In the genomic region with DNA sequence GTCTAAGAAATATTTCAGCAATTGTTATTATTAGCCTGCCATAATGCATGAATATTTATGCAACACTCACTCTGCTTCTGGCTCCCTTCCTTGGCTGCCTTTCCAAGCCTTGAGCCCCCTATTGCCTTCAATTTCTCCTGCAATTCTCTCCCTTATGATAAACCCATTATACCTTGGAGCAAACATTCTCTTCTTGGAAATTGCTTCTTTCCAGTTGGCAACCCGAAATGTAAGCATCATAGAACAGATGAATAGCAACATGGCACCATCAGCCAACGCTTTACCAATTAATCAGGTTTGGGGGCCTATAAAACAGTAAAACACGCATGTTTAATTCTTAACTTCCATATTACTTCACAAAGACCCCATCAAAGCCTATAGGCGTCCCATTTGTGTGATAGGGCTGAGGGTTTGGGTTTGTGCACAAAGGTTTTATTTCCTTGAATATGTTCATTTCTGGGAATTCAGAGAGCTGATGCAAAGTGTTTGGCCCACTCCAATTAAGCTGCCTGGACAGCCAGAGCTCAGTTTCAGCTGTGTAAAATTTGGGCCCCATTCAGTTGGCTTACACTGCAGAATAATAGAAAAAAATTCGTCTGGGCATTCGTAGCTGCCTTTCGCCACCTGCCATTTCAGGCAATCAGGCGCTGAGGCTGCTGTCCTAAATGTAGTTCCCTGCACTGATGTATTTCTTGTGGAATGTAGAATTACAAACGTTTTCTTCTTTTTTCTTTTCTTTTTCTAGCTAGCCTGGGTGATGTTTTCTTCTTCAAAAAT, we compare ENCODE assay signal across 17 mouse cellular contexts.
DNase-seq lines count a peak whose midpoint lies in the region; ATAC-seq and TF ChIP-seq lines count a peak whose summit lies in the region.
"Had no signal": no experiment of that assay in that cellular context is flagged by ENCODE, and none has a peak within 500 bp of the region (broad histone marks: within the 10 kb centered on the region; RNA-seq: fewer than 3 reads in every experiment).

No protein-coding gene starts in this region.

- H3K27me3 ChIP-seq in forebrain, postnatal 0 days (ENCODE audit: insufficient read depth, low read length): no peaks in the 10 kb centered on the region
- H3K27me3 ChIP-seq in forebrain, embryonic 11.5 days (ENCODE audit: control insufficient read depth, insufficient read depth, low read length): no peaks in the 10 kb centered on the region
- H3K27me3 ChIP-seq: liver, embryonic 12.5 days had no signal

- ATAC-seq in forebrain, postnatal 0 days: peak; percentile 47; the same call in 1 of the 2 replicates
- no peak for ATAC-seq in forebrain, embryonic 11.5 days (replicated peaks; ENCODE audit: low FRiP score)
- ATAC-seq: liver, embryonic 12.5 days had no signal

- H3K4me2 ChIP-seq in forebrain, postnatal 0 days (ENCODE audit: low read depth): no peak overlapping the region
- no peak overlapping the region for H3K4me2 ChIP-seq in forebrain, embryonic 11.5 days (ENCODE audit: low read depth, low read length, severe bottlenecking)
- H3K4me2 ChIP-seq: liver, embryonic 12.5 days; lung, embryonic 14.5 days; midbrain, embryonic 11.5 days had no signal

- peak overlapping the region; percentile 67 for H3K27ac ChIP-seq in forebrain, postnatal 0 days (ENCODE audit: low read depth, low read length)
- no peak overlapping the region for H3K27ac ChIP-seq in forebrain, embryonic 11.5 days (ENCODE audit: low read depth, low read length)
- H3K27ac ChIP-seq: limb, embryonic 10.5 days; liver, embryonic 12.5 days had no signal

- no peaks in the 10 kb centered on the region for H3K36me3 ChIP-seq in forebrain, postnatal 0 days (ENCODE audit: insufficient read depth)
- no peaks in the 10 kb centered on the region for H3K36me3 ChIP-seq in forebrain, embryonic 11.5 days (ENCODE audit: control insufficient read depth, insufficient read depth, low read length)
- H3K36me3 ChIP-seq: limb, embryonic 10.5 days; liver, embryonic 12.5 days had no signal

- DNase-seq in forebrain, postnatal 0 days: peak; percentile 67
- no peak for DNase-seq in forebrain, embryonic 11.5 days (ENCODE audit: low spot score)
- peak; percentile 27 for DNase-seq in layer of hippocampus, adult 9-11 months
- DNase-seq in layer of hippocampus, adult 9-10 months (ENCODE audit: low spot score): no peak
- DNase-seq in cerebellum, adult 8-10 months: peak; percentile 20
- DNase-seq in layer of hippocampus, postnatal 14 days (ENCODE audit: low spot score in 2 of 2): peak; percentile 35 to 76
- no peak for DNase-seq in spleen, adult 12 weeks (ENCODE audit: low spot score)
- DNase-seq: adrenal gland, postnatal 10 days; heart, postnatal 14 days; kidney, adult 18-20 months; kidney, postnatal 10 days; lung, embryonic 14.5 days; lung, postnatal 4 days had no signal

- 34% methylated on average over 9 of the region's 9 CpGs for WGBS in forebrain, postnatal 0 days
- WGBS in forebrain, embryonic 11.5 days: 81% methylated on average over 9 of the region's 9 CpGs

- H3K9ac ChIP-seq in forebrain, postnatal 0 days: no peak overlapping the region
- H3K9ac ChIP-seq in forebrain, embryonic 11.5 days (ENCODE audit: low read length): no peak overlapping the region
- H3K9ac ChIP-seq: liver, embryonic 12.5 days; lung, embryonic 14.5 days had no signal

- no peak for TF ChIP-seq CTCF in forebrain, postnatal 0 days (IDR thresholded peaks at IDR 0.05; ENCODE audit: low read depth)

- H3K9me3 ChIP-seq in forebrain, postnatal 0 days (ENCODE audit: low read length): no peaks in the 10 kb centered on the region
- no peaks in the 10 kb centered on the region for H3K9me3 ChIP-seq in forebrain, embryonic 11.5 days (ENCODE audit: control insufficient read depth, low read length)
- H3K9me3 ChIP-seq: limb, embryonic 10.5 days had no signal

- no peak overlapping the region for H3K4me3 ChIP-seq in forebrain, postnatal 0 days (ENCODE audit: low read depth, low read length)
- no peak overlapping the region for H3K4me3 ChIP-seq in forebrain, embryonic 11.5 days (ENCODE audit: low read depth, low read length)
- H3K4me3 ChIP-seq: limb, embryonic 10.5 days; liver, embryonic 12.5 days; myocyte had no signal

- H3K4me1 ChIP-seq in forebrain, postnatal 0 days (ENCODE audit: insufficient read depth): peaks cover 6% of the 10 kb centered on the region; the same call in 1 of the 2 replicates
- no peaks in the 10 kb centered on the region for H3K4me1 ChIP-seq in forebrain, embryonic 11.5 days (replicated peaks; ENCODE audit: control insufficient read depth, insufficient read depth, low read length)
- H3K4me1 ChIP-seq: limb, embryonic 10.5 days; liver, embryonic 12.5 days had no signal

Comparison
In these comparisons a context has a peak if more than half of its experiments do, and no peak if none do; other contexts are left out.
1. DNase-seq: peak in forebrain, postnatal 0 days (single experiment), layer of hippocampus, adult 9-11 months (single experiment), cerebellum, adult 8-10 months (single experiment) and layer of hippocampus, postnatal 14 days (2 of 2); none in forebrain, embryonic 11.5 days (single experiment), layer of hippocampus, adult 9-10 months (single experiment) and spleen, adult 12 weeks (single experiment).